Mouse (Mus musculus): ENCODE results near the gene Fosl2. TPM values are rescaled to one million over a fixed set of nuclear protein-coding genes. Genes with fewer than 3 reads are reported as not detected.

Fosl2 gene
- polyA plus RNA-seq, 1 experiment from 2014 or later: 0.41 TPM

GRCm38 (mm10) chr5:32136301-32136863, 781 bp downstream of the Fosl2 start:
- Histone ChIP-seq H3K36me3 (replicated peaks) (no peaks in the 10 kb centered on the region), H3K4me2 (peak overlapping the region; percentile 88), H3K27ac (peak overlapping the region; percentile 74), H3K27me3 (replicated peaks) (peaks cover 51% of the 10 kb centered on the region), H3K9ac (peak overlapping the region; percentile 17), H3K4me3 (peak overlapping the region; percentile 63), H3K9me3 (no peaks in the 10 kb centered on the region), H3K4me1 (peaks cover 34% of the 10 kb centered on the region)
- WGBS: under 1% methylated on average over 53 of the region's 63 CpGs
- no peak for ATAC-seq (replicated peaks)

GRCm38 (mm10) chr5:32137106-32137522, 1.5 kb downstream of the Fosl2 start:
- Histone ChIP-seq H3K4me3 (peak overlapping the region; percentile 63), H3K36me3 (replicated peaks) (no peaks in the 10 kb centered on the region), H3K4me2 (peak overlapping the region; percentile 88), H3K27ac (no peak overlapping the region), H3K4me1 (peaks cover 34% of the 10 kb centered on the region), H3K9ac (no peak overlapping the region), H3K9me3 (no peaks in the 10 kb centered on the region), H3K27me3 (replicated peaks) (peaks cover 43% of the 10 kb centered on the region)
- 3% methylated on average over 12 of the region's 12 CpGs for WGBS
- ATAC-seq (replicated peaks): no peak

GRCm38 (mm10) chr5:32138446-32139195, 3.0 kb downstream of the Fosl2 start:
- ATAC-seq (replicated peaks): no peak
- 73% methylated on average over 10 of the region's 10 CpGs for WGBS
- Histone ChIP-seq H3K9me3 (no peaks in the 10 kb centered on the region), H3K4me3 (no peak overlapping the region), H3K27ac (no peak overlapping the region), H3K4me1 (peaks cover 30% of the 10 kb centered on the region), H3K4me2 (no peak overlapping the region), H3K27me3 (replicated peaks) (peaks cover 41% of the 10 kb centered on the region), H3K9ac (no peak overlapping the region), H3K36me3 (replicated peaks) (no peaks in the 10 kb centered on the region)

GRCm38 (mm10) chr5:32139516-32140037, 4.0 kb downstream of the Fosl2 start:
- no peaks in the 10 kb centered on the region for H3K36me3 ChIP-seq (replicated peaks)
- no peaks in the 10 kb centered on the region for H3K9me3 ChIP-seq
- H3K27ac ChIP-seq: no peak overlapping the region
- H3K4me1 ChIP-seq: peaks cover 20% of the 10 kb centered on the region
- no peak for ATAC-seq (replicated peaks)
- WGBS: 53% methylated on average over 9 of the region's 9 CpGs
- H3K9ac ChIP-seq: no peak overlapping the region
- peaks cover 37% of the 10 kb centered on the region for H3K27me3 ChIP-seq (replicated peaks)
- H3K4me3 ChIP-seq: no peak overlapping the region
- H3K4me2 ChIP-seq: no peak overlapping the region

- Histone ChIP-seq H3K27ac (no peak overlapping the region), H3K4me1 (peaks cover 2% of the 10 kb centered on the region), H3K9ac (no peak overlapping the region), H3K9me3 (no peaks in the 10 kb centered on the region), H3K4me2 (no peak overlapping the region), H3K27me3 (replicated peaks) (peaks cover 21% of the 10 kb centered on the region), H3K4me3 (no peak overlapping the region), H3K36me3 (replicated peaks) (no peaks in the 10 kb centered on the region)
- ATAC-seq (replicated peaks): no peak
- 86% methylated on average over 2 of the region's 2 CpGs for WGBS
Observed at GRCm38 (mm10) chr5:32141899-32142298, 6.3 kb downstream of the Fosl2 start.

- Histone ChIP-seq H3K27me3 (replicated peaks) (peaks cover 4% of the 10 kb centered on the region), H3K4me2 (no peak overlapping the region), H3K9ac (no peak overlapping the region), H3K4me1 (no peaks in the 10 kb centered on the region), H3K36me3 (replicated peaks) (no peaks in the 10 kb centered on the region), H3K27ac (no peak overlapping the region), H3K4me3 (no peak overlapping the region), H3K9me3 (no peaks in the 10 kb centered on the region)
- WGBS: 78% methylated on average over 13 of the region's 13 CpGs
- no peak for ATAC-seq (replicated peaks)
Observed at GRCm38 (mm10) chr5:32143433-32143970, 7.9 kb downstream of the Fosl2 start.

- no peak for ATAC-seq (replicated peaks)
- 92% methylated on average over 6 of the region's 6 CpGs for WGBS
Observed at GRCm38 (mm10) chr5:32146281-32146680, 10.7 kb downstream of the Fosl2 start.

GRCm38 (mm10) chr5:32148593-32148992, 13.0 kb downstream of the Fosl2 start:
- no peak for ATAC-seq (replicated peaks)
- 83% methylated on average over 4 of the region's 4 CpGs for WGBS
- no peak overlapping the region for H3K4me3 ChIP-seq
- H3K27me3 ChIP-seq (replicated peaks): 0 out of 2 replicates have a peak, but pooled peaks cover 6% of the 10 kb centered on the region
- H3K9ac ChIP-seq: no peak overlapping the region
- H3K4me1 ChIP-seq: peaks cover 9% of the 10 kb centered on the region; the same call in 1 of the 2 replicates
- no peak overlapping the region for H3K27ac ChIP-seq
- no peaks in the 10 kb centered on the region for H3K36me3 ChIP-seq (replicated peaks)
- no peak overlapping the region for H3K4me2 ChIP-seq
- no peaks in the 10 kb centered on the region for H3K9me3 ChIP-seq

More at GRCm38 (mm10) chr5:32146281-32146680, 10.7 kb downstream of the Fosl2 start:
- Histone ChIP-seq H3K9me3 (no peaks in the 10 kb centered on the region), H3K4me2 (no peak overlapping the region), H3K27me3 (replicated peaks) (no peaks in the 10 kb centered on the region), H3K4me1 (no peaks in the 10 kb centered on the region), H3K4me3 (no peak overlapping the region), H3K9ac (no peak overlapping the region), H3K27ac (no peak overlapping the region), H3K36me3 (replicated peaks) (no peaks in the 10 kb centered on the region)

GRCm38 (mm10) chr5:32151244-32151643, 15.6 kb downstream of the Fosl2 start:
- ATAC-seq (replicated peaks): no peak
- WGBS: 45% methylated on average over 4 of the region's 4 CpGs

GRCm38 (mm10) chr5:32152725-32153417, 17.3 kb downstream of the Fosl2 start:
- Histone ChIP-seq H3K4me2 (peak overlapping the region; percentile 43), H3K9me3 (no peaks in the 10 kb centered on the region), H3K4me3 (peak overlapping the region; percentile 14), H3K27ac (no peak overlapping the region), H3K27me3 (replicated peaks) (0 out of 2 replicates have a peak, but pooled peaks cover 6% of the 10 kb centered on the region), H3K4me1 (peaks cover 9% of the 10 kb centered on the region; the same call in 1 of the 2 replicates), H3K9ac (no peak overlapping the region), H3K36me3 (replicated peaks) (no peaks in the 10 kb centered on the region)
- ATAC-seq (replicated peaks): peak; percentile 37; the same call in 1 of the 2 replicates
- 59% methylated on average over 27 of the region's 28 CpGs for WGBS

More at GRCm38 (mm10) chr5:32151244-32151643, 15.6 kb downstream of the Fosl2 start:
- no peak overlapping the region for H3K27ac ChIP-seq
- no peak overlapping the region for H3K9ac ChIP-seq
- H3K27me3 ChIP-seq (replicated peaks): 0 out of 2 replicates have a peak, but pooled peaks cover 6% of the 10 kb centered on the region
- H3K4me2 ChIP-seq: no peak overlapping the region
- no peaks in the 10 kb centered on the region for H3K36me3 ChIP-seq (replicated peaks)
- peaks cover 9% of the 10 kb centered on the region; the same call in 1 of the 2 replicates for H3K4me1 ChIP-seq
- H3K9me3 ChIP-seq: no peaks in the 10 kb centered on the region
- H3K4me3 ChIP-seq: no peak overlapping the region

- no peak overlapping the region for H3K27ac ChIP-seq
Observed at GRCm38 (mm10) chr5:32153418-32153740, 17.8 kb downstream of the Fosl2 start.

More at GRCm38 (mm10) chr5:32153418-32153740, 17.8 kb downstream of the Fosl2 start:
- peak overlapping the region; percentile 43 for H3K4me2 ChIP-seq
- H3K27me3 ChIP-seq (replicated peaks): 0 out of 2 replicates have a peak, but pooled peaks cover 6% of the 10 kb centered on the region
- peaks cover 9% of the 10 kb centered on the region; the same call in 1 of the 2 replicates for H3K4me1 ChIP-seq
- ATAC-seq (replicated peaks): peak; percentile 45; the same call in 1 of the 2 replicates
- 15% methylated on average over 8 of the region's 8 CpGs for WGBS
- H3K4me3 ChIP-seq: peak overlapping the region; percentile 14
- H3K36me3 ChIP-seq (replicated peaks): no peaks in the 10 kb centered on the region
- no peaks in the 10 kb centered on the region for H3K9me3 ChIP-seq
- H3K9ac ChIP-seq: no peak overlapping the region

Data from midbrain, embryonic 15.5 days (tissue).